Mouse (Mus musculus) adrenal gland, adult 2 months (tissue): ENCODE results near the gene Apobec2. TPM values are rescaled to one million over a fixed set of nuclear protein-coding genes. Genes with fewer than 3 reads are reported as not detected.
A peak's percentile ranks its signal among the peaks of the same experiment; 100 is the strongest.

Experiments
- DNase-seq: peaks from one replicate; pipeline ENCODE4 v3.0.0; 2021
- polyA plus RNA-seq: library from polyadenylated mRNA; depleted of rRNA; stranded (reverse); fragments of >200 nt; gene quantifications from 2 replicates; pipeline ENCODE4 v1.2.3, GENCODE M21; 2012
- total RNA-seq, 2 experiments: library from RNA; stranded (reverse); gene quantifications; 2 replicates each; pipeline ENCODE4 v1.2.3; 2021

Apobec2 gene
- total and polyA plus RNA-seq, 3 experiments: 0.28 to 2.0 (median 1.7) TPM

DNA sequence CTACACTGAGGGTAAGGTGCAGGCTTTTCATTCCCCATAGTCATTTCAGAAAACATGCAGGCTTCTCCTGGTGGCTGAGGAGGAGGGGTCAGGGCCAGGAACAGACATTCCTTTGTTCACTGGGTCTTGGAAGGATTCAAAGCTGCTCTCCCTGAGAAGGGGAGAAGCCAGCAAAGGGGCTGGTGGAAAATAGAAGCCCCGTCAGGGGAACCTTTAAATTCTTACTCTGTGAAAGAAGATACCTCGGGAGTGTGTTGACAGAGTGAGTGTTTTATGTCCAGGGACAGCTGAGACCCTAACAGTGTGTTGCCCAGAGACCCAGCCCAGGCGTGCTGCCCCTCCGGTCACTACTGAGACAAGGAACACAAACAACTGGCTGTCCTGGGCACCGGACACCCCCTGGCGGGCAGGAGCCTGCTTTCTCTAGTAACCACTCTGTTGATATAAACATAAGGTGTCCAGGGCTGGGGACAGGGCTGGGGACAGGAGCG, 4.7 kb upstream of the Apobec2 start:
- DNase-seq: no peak

DNA sequence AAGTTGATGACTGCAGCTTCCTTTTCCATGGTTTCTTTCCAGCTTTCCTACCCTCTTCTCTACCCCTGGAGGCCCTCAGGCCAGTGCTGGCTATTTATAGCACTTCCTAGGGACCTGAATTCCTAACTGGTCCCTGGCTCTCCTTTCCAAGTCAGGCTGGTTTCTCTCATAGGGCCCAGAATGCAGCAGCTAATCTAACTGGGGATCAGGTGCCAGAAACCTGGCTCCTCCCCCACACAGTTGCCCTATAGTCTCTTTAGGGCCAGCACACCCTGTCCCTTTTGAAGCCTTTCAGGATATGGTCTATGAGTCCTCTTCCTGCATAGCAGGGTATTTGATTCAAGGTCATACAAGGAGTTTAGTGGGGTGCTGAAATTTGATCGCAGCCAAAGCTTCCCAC, 3.8 kb upstream of the Apobec2 start:
- DNase-seq: no peak

DNA sequence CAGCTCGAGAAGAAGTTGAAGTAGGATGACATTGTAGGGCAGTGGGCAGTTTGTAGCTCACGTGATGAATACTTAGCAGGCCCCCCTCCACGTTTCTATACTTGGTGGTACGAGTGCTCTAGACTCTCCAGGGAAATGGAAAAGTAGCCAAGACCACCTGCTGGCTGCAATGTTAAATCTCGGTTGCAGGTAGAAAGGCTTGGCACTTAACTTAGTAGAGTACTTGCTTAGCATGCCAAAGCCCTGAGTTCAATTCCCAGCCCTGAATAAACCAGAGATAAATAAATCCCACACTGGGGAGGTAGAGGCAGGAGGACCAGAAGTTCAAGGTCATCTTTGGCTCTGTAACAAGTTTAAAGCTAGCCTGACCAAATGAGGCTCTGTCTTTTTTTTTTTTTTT, 1.7 kb upstream of the Apobec2 start:
- DNase-seq: no peak

DNA sequence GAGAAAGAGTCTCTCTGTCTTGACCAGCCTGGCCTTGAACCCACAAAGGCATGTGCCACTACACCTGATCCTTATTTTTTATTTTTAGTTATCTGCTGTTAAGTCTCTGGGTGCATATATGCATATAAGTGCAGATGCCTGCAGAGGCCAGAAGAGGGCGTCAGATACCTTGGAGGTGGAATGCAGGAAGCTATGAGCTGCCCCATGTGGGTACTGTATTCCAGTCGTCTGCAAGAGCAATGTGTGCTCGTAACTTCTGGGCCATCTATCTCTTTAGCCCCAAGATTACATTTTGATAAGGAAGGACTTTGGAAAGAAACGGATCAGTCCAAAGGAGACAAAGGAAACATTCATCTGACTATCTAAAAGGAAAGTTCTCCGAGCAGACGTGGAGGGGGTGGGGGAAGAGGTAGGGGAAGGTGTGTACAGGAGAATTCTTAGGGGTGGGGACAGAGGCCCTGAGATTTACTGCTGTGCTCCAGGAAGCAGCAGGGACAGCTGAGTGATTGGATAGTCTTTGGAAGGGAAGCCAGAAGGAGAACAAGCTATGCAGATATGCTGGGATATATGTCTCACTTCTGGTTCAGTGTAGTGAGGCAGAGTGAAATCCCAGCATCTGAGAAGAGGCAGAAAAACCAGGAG, 1.1 kb upstream of the Apobec2 start:
- no peak for DNase-seq

DNA sequence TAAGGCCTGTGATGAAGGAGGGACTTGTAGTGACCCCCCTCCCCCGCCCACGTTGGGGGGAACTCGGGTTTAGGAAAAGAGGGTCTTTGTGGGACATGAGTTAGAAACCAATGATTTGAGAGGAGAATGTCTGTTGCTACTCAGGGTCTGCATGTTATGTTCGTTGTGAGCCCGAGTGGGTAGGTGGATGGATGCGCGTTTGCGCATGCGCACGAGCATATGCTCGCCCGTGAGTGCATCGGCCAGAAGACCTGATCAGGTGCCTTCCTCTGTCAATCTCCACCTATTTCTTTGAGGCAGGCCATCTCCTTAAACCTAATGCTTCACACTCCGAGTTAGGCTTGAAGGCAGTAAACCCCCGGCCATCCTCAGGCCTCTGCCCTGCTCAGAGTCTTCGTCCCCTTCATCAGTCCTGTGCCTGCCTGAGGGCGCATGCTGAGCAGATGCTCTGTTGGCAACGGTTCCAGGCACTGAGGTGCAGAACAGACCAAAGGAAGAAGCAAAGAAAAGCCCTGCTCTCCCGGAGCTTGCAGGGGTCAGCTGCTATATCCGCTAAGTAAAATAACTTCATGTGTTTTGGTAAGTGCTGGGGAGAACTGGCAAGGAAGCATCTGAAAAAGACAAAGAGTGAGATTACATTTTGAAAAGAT, 401 bp upstream of the Apobec2 start:
- DNase-seq: no peak

DNA sequence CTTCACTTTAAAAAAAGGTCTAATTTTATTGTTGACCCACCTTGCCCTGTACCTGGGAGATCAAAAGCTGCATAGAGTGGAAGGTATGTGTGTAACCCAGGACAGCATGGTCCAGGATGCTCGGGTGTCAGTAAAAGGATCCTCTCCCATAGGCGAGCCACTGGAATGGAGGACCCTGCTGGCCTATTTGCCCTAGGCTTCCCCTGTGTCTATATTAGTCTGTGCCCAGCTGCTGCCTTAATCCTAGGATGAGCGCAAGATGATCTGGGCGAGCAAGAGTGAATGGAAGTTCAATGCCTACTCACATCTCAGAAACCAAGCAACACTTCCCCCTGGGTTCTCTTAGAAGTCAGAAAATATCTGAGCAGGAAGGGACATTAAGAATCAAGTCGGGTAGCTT, 1.7 kb downstream of the Apobec2 start:
- DNase-seq: no peak

DNA sequence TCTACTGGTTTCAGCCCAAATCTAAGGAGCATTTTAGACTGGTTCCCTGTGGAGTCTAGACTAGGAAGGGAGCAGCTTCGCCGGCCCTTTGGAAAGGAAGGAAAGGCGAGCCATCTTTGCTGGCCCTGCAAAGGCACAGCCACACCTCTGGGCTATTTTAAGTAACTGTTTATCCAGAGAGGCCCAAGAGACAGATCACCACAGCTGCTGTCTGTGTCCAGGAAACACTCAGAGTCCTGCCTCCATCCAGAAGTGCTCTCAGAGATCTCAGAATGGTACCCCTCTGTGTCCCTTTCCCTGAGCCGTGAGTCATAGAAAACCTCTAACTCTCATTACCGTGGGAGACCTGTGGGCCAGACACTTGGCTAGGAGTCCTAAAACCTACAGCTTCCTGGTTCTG, 2.3 kb downstream of the Apobec2 start:
- no peak for DNase-seq

DNA sequence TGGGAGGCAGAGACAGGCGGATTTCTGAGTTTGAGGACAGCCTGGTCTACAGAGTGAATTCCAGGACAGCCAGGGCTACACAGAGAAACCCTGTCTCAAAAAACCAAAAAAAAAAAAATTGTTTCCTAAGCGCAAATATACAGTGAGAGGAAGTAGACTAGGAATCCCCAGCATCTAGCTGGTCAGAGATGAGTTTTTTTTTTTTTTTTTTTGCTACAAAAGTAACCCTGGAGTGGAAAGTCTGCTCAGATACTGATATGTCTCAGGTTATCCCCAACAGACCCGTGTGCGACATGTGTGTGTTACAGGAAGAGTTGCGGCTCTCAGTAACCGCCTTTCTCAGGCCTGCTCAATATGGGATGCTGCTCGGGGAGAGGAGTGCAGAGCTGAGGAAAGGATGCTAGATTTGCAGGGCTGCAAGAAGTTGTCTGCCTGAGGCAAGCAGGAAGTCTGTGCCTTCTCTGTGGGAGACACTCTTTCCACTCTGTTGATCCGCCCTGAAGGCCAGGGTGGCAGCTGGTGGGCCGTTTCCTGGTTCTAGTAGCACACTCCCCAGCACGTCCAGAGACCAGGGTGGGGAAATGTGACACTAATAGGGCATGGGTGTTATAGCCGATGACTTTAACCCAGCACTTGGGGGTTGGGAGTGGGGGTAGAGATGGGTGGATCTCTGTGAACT, 4.7 kb downstream of the Apobec2 start:
- DNase-seq: no peak

DNA sequence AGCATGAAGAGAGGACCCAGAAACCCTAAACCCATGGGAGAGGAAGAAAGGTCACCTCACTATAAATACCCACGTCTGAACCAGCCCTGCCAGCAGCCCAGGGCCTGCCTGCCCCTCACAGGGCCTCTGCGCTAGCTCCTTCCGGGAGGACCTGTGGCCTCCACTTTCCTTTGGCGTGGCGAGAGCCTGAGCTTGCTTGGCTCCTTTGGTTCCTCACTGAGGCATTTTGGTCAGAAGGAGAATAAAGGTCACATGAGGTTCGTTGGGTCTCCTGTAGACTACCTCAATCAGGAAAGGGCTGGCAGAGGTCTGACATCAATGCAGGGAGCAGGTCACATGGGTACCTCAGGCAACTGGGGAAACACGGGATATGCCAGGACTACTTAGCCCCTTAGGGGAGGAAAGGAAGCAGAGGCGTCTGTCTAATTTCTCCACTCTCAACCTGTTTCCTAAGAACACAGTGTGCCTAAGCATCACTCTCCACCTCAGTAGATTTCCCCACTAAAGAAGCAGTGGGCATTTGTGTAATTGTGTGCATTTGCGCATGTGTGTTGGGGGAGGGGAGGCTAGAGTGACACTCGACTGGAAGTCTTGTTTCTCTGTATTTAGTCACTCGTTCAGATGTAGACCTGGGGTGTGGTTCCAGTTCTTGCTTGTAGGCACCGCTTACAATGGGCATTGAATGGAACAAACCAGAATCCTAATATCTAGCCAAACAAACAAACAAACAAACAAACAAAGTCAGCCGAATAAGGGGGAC, 5.6 kb downstream of the Apobec2 start:
- DNase-seq: no peak

DNA sequence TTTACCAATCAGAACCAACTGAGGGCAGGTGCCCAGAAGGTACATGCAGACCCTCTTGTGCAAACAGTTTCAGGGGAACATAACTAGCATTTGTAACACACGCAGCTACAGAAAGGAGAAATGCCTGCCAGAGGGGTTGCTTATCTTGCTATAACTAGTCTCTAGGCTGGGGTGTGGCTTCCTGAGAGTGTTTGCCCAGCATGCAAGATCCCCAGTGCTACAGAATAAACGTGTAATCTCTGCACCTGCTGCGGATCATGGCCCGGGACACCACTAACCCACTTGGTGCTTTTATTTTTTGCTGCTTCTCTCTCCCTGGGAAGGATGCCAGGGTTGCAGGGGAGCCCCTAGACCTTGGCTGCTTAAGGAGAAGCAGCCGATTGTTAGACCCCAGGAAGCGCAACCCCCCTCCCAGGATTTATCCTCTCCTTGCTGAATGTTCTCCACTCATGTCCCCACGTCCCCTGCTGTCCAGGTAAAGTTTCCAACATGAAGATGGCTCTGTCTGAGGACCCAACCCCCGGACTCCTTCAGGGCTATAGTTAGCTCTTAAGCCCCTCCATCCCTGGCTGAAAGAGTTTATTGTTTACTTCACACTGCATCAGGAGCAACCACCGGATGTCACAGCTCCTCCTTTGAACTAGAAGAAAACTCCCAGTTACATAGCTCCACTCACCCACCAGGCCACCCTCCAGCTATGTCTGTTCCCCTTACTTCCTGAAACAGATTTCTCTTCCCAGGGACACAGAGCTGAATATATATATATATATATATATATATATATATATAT, 6.7 kb downstream of the Apobec2 start:
- no peak for DNase-seq

DNA sequence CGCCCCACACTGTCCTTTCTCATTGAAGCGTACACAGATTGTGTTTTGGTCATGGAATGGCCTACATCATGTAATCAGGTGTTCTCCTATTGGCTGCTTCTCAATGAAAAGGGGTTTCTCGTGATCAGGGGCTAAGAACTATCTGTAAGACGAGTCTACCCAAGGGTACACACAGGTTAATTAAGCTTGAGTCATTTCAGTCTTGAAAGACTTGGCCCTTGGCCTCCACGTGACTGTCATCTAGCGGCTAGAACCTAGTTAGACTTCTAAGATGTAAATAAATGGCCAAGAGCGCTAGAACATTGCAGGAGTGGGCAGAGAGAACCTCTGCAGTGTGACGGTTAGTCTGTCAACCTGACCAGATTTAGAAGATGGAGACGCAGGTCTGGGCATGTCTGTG, 8.5 kb downstream of the Apobec2 start:
- DNase-seq: no peak

DNA sequence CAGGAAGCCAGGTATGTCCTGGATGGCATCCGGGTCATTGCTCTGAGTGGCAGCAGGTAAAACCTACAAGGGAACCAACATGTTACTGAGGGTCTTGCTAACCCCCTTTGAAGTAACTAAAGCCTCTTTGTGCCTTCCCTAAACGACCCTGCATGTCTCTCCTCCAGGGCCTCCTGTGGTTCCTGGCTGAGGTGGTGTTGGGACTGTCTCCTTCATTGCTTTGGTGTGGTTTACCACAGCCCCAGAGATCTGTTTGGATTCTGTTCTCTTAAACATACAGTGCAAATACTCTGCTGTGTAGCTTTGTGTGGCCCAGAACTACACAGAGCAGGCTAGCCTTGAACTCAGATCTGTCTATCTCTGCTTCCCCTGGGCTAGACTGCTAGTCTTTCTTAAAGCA, 13.2 kb downstream of the Apobec2 start:
- no peak for DNase-seq

DNA sequence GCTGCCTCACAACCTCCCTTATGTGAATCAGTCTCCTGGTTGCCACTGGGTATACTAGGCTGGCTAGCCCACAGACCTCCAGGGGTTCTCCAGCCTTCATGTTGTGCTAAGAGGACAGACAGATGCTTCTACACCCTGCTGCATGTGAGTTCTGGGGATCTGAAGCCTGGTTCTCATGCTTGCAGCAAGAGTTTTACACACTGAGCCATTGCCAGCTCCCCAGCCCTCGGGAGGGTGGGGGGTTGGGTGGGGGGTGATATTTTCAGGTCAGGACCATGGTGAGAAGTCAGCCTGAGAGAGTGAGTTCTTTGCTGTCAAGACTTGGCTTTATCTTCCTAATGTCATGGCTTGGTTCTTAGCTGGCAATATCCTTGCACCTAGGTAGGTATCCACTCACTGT, 13.9 kb downstream of the Apobec2 start:
- no peak for DNase-seq

DNA sequence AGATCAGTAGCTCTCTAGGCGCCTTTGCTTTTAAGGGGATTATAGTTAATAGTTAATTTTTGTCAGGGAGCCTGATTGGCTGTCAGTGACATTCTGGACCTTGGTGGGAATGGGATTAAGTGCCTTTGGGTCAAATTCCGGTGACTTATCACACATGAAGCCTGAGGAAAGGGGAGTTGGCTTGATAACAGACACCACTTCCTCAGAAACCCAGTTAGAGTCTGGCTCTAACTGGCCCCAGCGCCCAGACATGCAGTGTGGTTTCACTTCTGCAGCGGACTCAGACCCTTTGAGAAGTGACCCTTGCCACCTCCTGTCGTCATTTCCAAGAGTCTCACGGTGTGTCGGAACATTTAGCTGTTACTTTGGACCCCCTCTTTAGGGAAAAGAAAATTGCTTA, 14.6 kb downstream of the Apobec2 start:
- no peak for DNase-seq

DNA sequence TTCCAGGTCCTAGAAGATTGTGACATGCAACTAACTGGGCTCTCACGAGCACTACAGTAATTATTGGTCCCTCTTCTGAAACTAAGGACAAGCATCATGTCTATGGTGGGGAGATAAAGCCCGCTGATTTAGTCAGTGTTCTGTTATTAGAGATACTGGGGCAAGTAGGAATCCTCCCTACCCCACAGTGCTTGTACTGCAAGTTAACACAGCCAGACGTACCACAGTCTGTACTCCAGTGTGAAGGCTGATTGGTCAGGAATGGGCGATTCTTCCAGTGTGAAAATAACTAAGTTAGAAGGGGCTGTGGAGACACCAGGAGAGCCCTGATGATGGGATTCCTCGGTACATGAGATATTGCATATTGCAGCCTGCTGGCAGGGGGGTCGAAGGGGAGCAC, 15.2 kb downstream of the Apobec2 start:
- no peak for DNase-seq

DNA sequence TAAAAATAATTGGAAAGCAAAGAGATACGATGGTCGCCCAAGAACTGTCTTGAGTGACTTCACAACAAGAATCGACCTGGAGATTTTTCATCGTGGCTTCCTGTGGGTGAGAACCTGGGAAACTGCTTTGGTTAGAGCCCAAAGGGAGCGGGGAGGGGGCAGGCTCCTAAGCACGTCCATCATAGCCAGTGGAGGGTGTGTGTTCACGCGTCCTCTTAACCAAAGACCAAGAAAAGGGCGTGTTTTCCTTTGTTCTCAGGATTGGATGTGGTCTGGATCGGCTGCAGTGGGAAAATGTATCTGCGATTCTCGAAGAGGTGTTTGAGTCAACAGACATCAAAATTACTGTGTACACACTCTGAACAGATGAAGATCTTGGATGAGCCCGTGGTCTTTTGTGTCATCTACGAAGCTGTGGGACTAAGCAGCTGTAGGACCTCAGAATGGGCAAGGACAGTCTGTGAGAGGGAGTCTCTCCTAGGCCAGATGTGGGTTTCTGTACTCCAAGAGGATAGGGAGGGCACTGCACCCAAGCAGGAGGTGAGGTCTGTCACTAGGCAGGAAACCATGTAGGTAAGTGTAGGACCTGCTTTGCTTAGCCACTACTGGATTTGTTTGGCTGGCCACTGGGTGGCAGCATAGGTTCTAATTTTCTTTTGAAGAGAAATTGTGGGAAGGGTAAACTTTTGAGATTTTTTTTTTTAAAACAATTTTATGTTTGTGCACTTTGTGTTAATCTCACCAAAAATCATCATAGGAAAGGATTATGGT, 16.1 kb downstream of the Apobec2 start:
- peak; percentile 31 for DNase-seq

DNA sequence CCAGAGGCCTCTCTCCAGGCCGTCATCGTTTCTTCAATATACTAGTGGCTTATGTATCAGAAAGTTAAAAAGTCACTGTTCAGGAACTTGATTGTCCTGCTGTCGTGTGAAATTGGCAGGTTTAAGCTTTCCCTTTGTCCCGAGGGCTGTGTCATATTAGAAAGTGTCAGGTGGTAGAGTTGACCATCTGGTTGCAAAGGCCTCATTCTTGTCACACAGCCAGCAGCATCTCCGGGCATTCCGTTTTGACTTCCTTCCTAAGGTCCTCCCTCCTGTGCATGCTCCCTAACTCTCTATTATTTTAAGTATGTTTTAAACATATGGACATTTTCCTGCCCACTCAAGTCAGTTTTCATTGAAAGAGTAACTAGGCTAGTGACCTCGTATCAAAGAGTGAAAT, 16.7 kb downstream of the Apobec2 start:
- DNase-seq: no peak

DNA sequence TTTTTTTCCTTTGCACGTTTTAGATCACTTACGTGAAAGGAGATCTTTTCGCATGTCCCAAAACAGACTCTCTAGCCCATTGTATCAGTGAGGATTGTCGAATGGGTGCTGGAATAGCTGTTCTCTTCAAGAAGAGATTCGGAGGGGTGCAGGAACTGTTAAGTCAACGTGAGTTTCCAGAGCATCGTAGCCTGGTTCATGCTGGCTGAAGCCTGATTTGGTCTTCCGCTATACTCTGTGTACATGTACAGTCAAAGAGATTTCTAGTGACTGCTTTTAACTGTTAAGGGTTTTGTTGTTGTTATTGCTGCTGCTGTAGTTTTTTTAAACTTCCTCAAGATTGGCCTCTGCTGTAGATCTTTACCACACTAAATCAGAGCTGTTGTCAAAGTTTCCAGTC, 21.5 kb downstream of the Apobec2 start:
- DNase-seq: no peak

DNA sequence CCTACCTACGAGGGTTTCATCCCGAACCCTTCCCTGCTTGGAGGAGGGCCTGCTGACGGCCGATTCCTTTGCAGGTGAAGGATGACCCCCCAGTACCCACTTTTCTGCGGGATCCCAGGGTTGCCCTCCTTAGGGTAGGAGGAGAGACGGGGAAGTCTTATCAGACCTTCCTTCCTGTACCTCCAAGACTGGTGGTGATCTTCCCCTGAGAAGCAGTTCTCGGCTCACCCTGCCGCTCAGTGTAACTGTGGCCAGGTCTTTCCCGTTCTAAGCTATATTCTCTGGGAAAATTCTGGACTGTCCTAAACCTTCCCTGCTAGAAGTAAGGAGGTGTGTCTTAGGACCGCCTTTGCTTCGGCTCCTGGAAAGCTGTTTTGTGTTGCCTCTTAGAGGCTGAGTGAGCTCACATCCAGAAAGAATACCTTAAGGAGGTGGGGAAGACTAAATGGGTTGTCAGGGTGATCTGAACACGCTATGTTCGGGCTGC, 22.4 kb downstream of the Apobec2 start:
- no peak for DNase-seq

DNA sequence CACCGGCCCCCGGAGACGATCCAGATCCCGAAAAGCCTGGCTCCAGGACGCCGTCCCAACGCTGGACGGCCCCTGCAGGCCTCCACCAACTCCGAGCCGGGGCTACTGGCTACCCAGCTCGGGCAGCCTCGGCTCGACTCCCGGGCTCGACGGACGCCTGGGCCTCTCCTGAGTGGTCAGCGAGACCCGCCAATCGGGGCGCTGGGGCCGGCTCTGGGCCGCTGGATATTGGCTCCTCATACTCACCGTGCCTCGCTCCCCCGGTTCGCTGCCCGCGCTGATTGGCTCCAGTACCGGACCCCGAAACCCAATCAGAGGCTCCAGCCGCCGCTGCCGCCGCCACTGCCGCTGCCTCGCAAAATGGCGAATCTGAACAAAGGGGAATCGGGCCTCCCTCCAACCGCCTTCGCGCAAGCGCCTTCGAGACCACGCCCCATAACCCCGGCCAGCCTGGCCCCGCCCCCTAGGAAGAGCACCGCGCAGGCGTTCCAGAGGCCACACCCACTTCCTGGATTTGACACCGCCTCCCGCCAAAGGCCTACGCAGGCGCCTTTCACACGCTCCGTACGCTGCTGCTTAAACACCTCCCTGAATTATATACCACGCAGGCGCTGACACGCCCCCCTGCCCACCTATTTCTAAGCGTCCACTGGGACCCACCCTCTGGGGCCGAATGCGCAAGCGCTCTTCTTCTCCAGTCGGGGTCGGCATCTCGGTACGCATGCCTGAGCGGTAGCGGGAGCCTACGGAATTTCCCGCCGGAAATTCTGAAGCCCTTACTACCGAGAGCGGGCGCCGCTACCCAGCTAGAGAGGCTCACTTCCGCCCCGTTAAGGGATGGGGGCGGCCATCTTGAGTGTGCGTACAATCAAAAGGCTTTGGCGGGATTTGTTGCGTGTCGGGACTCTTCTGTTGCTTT, 23.1 kb downstream of the Apobec2 start, which contains the start of the genes Nfya and Oard1:
TSS of gene Nfya (minus strand) at position 527 of the 919 bp plus-strand sequence.
TSS of gene Oard1 (plus strand) at position 635 of the 919 bp plus-strand sequence.
- DNase-seq: peak; percentile 99
